Mouse (Mus musculus): ENCODE data around the gene Slit3. TPM values are rescaled to one million over a fixed set of nuclear protein-coding genes. Genes with fewer than 3 reads are reported as not detected.
A peak's percentile ranks its signal among the peaks of the same experiment; 100 is the strongest.

Gene Slit3
- total RNA-seq, 2 experiments from 2014 or later = 41.4 to 47.4 TPM

DNA sequence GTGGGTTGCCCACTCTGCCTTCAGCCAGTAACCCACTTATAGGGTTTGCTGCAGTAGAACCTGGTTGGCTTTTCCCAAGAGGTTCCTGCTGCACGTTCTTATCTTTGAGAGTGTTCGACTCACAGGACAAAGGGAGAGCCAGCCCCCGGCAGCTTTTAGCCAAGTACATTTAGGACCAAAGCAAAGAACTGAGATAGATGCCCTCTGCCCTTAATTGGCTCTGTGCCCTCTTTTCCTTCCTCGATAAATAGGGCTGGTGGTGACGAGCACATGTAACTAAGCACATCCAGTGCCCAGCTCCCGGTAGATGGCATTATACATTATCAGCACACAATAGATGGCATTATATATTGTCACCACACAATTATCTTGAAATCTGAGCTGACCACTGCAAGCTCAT lies 444.3 kb downstream of the Slit3 start:
- intact Hi-C loops (cut with DNase I) = no loop called here
- DNase-seq (ENCODE audit: extremely low spot score in 1 of 2, low spot score in 2 of 2) = no peak

DNA sequence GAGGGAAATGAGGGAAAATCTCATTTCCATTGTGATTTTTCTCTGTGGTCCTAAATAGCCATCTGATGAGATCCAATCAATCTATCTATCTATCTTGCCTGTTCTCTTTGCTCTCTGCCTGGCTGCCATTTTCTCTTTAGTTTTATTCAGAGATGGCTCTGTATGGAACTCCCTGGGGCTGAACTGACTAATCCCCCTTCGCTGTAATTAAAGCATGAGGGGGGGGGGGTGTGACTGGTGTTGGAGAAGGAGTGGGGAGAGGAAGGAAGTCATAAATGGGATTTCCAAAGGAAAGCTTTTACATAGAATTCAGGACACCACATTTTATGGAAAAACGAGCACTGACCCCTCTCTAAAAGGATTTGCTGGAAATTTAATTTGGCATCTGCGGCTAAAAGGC lies 445.7 kb downstream of the Slit3 start:
- no peak for DNase-seq (ENCODE audit: extremely low spot score in 1 of 2, low spot score in 2 of 2)
- intact Hi-C loops (cut with DNase I) = no loop called here

DNA sequence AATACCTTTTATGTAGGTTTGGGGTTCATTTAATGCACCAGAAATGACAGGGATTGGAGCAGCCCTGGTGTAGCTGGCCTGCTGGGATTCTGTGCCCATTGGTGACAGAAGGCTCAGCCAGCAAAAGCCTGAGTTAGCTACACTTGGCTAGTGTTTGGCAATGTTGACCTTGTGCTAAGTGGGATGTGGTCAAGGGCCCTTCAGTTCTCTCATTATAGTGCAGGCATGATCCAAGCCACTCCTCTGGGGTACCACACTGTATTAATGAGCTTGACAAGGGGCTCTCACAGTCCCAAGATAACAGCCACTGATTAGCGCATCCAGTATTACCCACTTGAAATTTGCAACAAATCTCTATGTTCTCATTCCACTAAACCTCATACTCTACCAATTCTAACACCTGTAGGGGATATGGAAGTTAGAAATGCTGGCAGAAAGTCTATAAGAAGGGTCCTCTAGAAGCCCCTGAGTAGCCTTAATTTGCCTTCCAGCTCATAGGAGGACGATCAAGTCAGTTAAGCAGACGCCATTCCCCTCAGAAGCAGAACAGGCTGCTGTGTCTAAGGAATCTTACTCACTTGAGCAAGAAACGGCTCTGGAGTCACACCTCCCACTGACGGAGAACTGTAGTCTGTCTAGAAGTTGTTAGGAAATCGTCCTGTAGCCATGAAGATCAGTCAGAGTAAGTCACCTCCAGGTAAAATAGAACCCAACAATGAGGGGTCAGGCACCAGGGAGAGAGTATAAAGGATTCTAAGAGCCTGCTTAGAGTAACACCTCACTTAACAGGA lies 448.3 kb downstream of the Slit3 start:
- intact Hi-C loops (cut with DNase I) = no loop called here
- no peak for DNase-seq (ENCODE audit: extremely low spot score in 1 of 2, low spot score in 2 of 2)

DNA sequence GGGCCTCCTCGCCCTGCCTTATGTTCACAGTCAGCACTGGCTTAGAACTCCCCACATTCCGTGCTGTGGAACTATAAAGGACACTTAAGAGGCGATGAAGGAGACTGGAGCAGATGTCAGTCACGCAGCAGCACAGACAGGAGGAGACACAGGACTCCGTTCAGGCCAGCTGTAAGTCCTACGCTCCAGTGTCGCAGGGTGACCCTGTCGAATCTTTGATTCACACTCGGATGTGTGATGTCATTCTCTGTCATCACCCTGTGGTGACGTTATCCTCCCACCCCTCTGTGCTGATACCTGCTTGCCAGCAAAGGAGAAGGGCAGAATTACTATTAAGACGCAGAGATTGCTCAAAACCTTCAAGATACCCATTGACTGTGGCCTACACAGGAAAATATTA lies 448.9 kb downstream of the Slit3 start:
- intact Hi-C loops (cut with DNase I) = no loop called here

DNA sequence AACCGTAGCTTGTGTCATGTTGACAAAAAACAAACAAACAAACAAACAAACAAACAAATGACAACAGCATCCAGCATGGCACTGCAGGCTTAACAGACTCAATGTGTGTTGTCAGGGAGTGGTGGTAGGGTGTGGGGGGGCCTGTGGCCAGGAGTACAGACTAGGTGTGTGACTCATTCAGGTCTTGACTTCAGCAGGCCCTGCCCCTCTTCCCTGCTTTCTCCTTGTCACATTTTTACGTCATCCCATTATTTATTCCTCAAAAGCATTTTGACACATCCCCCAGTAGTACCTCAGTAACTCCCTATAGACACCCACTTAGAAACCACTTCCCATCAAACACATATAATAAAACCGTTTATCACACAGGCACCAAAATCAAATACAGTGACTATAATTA lies 450.9 kb downstream of the Slit3 start:
- intact Hi-C loops (cut with DNase I) = no loop called here

More for the DNA sequence above, 448.9 kb downstream of the Slit3 start:
- DNase-seq (ENCODE audit: extremely low spot score in 1 of 2, low spot score in 2 of 2) = no peak

DNA sequence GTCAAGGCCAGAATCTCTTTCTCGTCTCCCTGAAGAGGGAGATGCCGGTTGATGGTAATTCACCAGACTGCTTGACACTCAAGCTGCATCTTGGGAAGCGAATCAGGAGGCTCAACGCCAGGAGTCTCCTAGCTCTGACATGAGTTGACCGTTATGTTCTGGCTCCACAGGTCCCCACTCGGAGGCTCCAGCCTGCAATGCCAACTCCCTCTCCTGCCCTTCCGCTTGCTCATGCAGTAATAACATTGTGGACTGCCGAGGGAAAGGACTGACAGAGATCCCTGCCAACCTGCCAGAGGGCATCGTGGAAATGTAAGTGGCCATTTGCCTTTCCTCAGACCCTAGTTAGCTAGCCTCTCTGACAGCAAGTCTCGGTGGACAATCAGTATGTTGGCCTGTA lies 457.8 kb downstream of the Slit3 start:
- intact Hi-C loops (cut with DNase I) = no loop called here

More for the DNA sequence above, 450.9 kb downstream of the Slit3 start:
- no peak for DNase-seq (ENCODE audit: extremely low spot score in 1 of 2, low spot score in 2 of 2)

DNA sequence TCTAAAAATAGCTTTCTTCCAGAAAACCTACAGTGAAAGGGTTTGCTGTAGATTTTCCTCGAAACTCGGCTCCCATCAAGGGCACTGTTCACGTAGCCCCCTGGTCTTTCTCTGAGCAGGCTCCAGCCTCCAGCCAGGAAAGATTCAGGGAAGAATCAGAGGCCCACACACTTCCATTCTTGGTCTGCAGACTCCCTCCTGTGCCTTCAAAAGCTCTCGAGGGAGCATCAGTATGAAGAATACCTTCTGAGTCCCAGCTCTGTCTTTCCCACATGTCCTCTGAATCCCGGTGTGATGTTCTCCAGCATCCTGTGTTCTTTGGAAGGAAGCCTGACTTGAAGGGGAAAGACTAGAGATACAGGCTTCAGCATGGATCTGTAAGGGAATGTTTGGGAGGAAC lies 461.6 kb downstream of the Slit3 start:
- no peak for DNase-seq (ENCODE audit: extremely low spot score in 1 of 2, low spot score in 2 of 2)
- intact Hi-C loops (cut with DNase I) = no loop called here

More for the DNA sequence above, 457.8 kb downstream of the Slit3 start:
- no peak for DNase-seq (ENCODE audit: extremely low spot score in 1 of 2, low spot score in 2 of 2)

DNA sequence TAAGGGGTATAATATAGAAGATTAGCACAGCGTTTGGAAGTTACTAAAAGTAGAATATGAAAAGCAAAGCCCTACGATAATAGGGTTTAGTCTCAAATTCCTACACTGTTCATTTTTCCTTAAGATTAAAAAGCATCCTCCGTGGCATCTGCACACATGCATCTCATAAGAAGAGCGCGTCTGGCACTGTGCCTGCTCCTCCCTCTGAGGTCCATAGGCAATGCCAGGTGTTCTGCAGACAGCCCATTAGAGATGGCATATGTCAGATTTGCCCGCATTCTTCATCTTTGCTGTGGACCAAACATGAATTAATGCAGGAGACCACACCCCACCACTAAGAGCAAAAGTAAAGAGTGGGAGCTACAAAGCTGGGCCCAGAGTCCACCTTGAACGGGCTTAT lies 462.6 kb downstream of the Slit3 start:
- intact Hi-C loops (cut with DNase I) = no loop called here
- no peak for DNase-seq (ENCODE audit: extremely low spot score in 1 of 2, low spot score in 2 of 2)

DNA sequence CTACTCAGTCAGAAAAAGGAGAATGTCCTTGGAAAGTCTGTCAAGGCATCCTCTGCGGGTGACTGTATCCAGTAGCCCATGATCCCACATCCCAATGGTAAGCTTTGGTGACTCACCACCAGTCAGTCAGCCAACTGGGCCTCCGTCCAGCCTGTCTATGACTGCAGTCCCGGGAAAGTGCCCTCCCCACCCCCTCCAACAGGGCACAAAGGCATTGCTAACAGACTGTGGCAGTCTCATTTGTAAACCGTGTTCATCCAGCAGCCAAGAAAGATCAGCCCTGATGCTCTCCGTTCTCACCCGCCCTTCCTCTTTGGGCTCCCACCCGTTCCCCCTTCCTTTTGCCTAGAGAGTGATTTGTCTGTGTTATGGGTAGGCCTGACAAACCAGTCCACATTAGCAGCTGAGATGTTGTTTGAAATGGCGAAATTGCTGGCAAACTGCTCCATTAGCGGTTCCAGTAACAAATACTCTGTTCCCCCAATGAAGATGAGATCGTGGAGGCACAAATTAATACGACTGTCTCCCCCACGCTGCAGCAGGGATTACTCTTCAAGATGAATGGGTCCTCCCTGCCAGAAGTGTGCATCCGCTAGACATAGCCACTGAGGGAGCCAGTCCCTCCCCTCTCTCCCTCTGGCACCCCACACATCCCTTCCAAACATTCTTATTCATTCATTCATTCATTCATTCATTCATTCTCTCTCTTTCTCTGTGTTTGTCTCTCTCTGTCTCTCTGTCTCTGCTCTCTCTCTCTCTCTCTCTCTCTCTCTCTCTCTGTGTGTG lies 466.3 kb downstream of the Slit3 start:
- peak; percentile 70 to 79 for DNase-seq (ENCODE audit: extremely low spot score in 1 of 2, low spot score in 2 of 2)
- intact Hi-C loops (cut with DNase I) = no loop called here

DNA sequence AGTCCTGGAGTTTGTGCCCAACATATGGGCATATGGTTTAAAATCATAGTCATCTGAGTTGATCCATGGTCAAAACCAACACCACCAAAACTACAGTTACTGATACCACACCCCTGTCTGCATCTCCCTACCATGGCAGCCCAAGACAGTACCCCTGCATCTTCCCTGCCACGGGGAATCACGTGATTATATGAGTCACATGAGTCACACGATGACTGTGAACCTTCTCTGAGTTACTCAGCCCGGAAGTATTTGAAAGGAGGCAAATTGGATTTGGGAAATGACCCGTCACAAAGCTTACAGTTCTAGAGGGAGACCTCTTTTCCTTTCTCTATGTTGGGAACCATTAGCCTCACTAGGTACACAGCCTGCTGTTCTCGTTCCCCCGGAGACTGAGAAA lies 468.9 kb downstream of the Slit3 start:
- no peak for DNase-seq (ENCODE audit: extremely low spot score in 1 of 2, low spot score in 2 of 2)
- intact Hi-C loops (cut with DNase I) = no loop called here

DNA sequence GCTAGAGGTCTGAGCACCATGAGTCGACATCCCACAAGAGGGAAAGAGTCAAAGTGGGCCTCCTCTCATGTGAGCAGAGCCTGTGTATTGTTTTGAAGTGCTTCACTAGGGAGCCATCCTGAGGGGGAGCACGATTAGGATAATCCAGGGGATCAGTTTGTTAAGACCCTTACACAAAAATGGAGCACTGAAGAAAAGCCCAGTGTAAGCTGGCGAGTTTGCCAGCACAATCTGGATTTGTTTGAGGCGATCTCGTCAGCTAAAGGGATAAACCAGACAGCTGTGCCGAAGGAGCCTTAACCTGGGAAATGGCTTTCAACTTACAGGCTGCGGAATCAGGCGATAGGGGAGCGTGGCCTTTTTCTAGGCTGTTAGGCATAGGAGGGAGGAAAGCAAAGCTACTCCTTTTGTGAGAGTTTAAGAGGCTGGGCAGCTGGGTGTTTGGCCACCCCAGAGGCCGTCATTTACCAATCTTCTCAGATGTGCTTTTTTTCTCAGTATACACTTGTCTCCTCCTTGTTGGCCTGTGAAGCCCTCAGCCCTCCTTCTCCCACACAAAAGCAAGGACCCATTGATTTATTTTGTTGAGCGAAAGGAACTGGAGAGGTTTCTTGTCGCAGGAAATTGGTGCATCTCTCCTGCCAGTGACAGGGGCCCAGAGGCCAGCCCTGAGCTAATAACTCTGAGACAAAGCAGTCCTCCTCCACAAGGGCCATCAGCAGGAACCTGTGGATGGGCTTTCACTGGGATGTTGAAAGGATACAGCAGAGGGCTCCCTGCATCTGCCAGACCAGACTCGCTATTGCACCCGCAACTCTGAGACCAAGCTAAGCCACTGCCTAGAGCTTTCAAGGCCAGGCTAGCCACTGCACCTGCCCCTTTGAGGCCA lies 472.4 kb downstream of the Slit3 start:
- intact Hi-C loops (cut with DNase I) = no loop called here
- no peak for DNase-seq (ENCODE audit: extremely low spot score in 1 of 2, low spot score in 2 of 2)

DNA sequence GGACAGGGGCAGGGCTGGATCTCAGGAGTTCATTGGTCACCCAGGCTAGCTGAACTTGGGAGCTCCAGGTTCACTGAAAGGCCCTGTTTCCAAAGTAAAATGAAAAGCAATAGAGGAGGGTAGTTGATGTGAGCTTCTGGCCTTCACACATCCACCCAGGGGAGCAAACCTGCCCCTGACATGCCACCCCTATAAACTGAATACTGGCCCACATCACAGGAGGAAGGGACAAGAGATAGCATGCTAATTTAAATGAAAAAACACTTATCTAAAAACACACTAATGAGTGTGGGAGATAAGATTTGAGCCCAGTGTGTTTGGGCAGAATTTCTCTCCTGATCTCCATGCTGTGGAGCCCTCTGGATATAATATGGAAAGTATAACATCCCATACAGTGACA lies 475.0 kb downstream of the Slit3 start:
- intact Hi-C loops (cut with DNase I) = no loop called here
- no peak for DNase-seq (ENCODE audit: extremely low spot score in 1 of 2, low spot score in 2 of 2)

DNA sequence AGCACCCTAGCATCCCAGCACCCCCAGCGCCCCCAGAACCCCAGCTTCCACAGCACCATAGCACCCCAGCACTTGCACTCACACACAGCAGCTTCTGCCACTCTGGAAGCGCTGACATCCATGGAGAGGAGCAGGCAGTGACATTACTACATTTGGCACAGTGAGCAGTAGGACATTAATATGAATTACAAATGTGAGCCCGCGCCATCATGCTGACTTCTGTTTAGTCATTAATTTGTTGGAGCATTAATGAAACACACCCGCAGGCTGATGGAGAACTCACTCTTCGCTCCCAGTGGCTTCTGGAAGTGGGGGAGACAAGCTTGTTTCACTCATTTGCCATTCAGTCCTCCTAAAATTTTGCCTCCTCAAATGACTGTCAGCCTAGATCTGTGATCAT lies 476.9 kb downstream of the Slit3 start:
- intact Hi-C loops (cut with DNase I) = no loop called here
- DNase-seq (ENCODE audit: extremely low spot score in 1 of 2, low spot score in 2 of 2) = no peak

DNA sequence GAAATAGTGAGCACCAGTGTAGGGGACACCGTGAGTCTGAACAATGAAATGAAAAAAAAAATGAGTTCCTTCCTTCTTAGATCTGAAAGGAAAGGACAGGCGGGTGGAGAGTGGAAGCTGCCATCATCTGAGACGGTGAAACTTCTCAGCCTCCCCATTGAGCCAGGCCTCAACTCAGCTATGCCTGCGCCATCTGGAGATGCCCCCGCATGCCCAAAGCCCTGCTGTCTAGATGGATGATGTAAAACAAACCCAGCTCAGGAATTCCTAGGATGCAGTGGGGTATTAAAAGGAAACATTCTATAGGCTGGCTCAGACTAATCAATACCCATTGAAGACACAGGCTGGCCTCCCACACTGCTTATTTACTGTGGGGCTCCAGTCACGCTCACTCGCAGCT lies 477.7 kb downstream of the Slit3 start:
- no peak for DNase-seq (ENCODE audit: extremely low spot score in 1 of 2, low spot score in 2 of 2)
- intact Hi-C loops (cut with DNase I) = no loop called here

DNA sequence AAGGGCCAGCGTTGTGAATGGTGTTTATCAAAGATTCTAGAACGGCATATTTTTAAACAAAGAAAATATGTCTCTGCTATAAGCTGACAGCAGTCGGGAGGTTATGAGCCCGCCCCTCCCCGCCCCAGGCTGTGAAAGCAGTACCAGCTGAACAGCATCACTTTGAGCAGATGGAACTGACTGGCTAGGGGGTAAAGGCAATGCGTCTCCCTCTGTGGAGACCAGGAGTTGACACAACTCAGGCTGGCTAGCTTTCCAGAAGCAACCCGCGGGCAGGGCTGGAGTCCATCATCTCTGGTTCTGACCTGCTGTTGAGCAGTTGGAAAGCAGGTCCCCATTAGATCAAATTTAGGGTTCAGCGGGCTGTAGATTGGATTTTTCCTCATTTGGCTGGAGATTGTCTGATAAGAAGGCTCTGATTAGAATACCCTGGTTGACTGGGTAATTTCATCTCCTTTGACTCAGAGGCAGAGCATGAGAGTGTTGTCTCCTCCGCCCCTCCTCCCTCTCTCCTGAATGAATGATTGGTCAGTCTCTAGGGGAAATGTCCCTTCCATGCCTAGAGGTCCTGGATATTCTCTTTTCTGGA lies 480.7 kb downstream of the Slit3 start:
- intact Hi-C loops (cut with DNase I) = no loop called here
- no peak for DNase-seq (ENCODE audit: extremely low spot score in 1 of 2, low spot score in 2 of 2)

DNA sequence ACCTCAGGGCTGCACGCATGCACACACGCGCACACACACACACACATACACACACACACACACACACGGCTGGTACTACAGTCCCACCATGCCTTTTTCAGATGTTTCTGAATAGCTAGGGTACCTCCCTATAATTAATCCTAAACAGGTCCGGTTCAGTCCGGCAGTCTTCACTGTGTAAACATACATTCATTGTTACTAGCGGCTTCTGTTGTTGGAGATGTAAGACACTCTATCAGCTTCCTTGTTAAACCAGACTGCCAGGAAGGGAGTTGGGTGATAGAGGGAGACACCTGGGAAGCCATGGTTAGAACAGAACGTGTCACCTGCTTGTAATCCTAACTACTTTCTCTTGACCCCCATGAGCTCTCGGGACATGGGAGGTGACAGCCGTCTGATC lies 481.6 kb downstream of the Slit3 start:
- no peak for DNase-seq (ENCODE audit: extremely low spot score in 1 of 2, low spot score in 2 of 2)
- intact Hi-C loops (cut with DNase I) = no loop called here

DNA sequence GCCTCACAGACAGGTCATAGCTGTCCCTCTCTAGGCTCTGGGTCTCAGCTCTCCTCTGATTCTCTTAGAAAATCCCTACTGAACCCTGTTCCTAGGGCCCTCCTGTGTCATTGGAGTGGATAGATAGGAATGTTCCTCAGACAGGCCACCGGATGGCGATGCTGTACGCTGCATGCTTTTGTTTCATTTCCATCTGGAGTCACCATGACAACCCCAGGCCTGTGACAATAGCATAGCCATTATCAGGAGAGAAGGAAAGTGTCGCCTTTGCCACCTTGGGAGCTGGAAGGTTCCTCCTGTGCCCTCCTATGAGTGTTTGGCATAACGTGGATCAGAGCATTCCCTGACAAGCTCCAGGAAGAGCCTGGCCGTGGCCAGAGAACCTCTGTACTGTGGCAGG lies 482.9 kb downstream of the Slit3 start:
- no peak for DNase-seq (ENCODE audit: extremely low spot score in 1 of 2, low spot score in 2 of 2)
- intact Hi-C loops (cut with DNase I) = no loop called here

DNA sequence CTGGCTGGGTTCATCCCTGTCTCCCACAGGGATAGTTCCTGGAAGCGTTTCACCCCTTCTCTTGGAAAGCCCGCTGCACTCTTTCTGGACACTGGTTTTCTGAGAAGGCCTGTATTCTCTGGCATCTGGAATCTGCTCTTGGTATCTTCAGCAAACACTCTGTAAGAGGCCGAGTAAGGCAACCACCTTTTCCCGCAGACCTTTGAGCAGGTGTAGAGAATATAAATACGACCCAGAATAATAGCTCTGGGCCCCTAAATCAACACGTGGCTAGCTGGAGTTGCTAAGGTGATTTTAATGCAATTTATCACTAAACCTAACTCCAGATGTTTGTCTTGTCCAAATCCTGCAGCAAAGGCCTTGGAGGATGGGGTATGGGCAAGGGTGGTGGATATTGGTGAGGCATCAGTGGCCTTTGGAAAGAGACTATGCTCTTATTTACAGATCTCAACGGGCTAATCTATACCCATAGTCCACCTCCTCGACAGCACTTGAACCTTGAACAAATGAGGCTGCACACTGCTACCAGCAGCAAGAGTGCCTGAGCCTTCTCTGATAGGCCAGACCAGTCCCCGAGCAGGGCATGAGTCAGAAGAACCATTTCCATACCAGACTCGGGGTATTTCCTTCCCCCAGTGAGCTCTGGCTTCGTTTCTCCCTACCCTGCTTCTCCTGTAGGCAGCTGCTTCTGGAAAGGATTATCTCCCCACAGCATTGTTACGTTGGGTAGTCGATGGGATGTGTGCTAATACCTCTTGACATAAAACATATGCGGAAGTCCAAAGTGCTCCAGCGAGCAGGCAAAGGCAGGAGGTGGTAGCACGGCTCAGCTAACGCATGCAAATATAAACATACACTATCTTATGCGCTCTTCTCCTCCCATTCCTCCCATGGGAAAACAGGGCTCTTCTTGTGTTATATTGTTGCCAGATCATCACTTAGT lies 484.1 kb downstream of the Slit3 start:
- no peak for DNase-seq (ENCODE audit: extremely low spot score in 1 of 2, low spot score in 2 of 2)
- intact Hi-C loops (cut with DNase I) = no loop called here

All from left cerebral cortex, postnatal 10 days (tissue).